Mouse (Mus musculus) MEL (cell line): ENCODE measurements around the gene Galnt6. TPM values are rescaled to one million over a fixed set of nuclear protein-coding genes. Genes with fewer than 3 reads are reported as not detected.

ENCODE experiments used
- DNase-seq: peaks from one replicate; pipeline ENCODE4 v3.0.0; 2011; ENCODE audit warnings: low read depth, low spot score
- H3K27ac ChIP-seq: 2 replicates; pipeline ENCODE4 v1.5.1; 2012; ENCODE audit warnings: low read depth, mild to moderate bottlenecking, control low read depth, low read length, moderate library complexity; ENCODE audit not compliant: control insufficient read depth
- H3K27me3 ChIP-seq, 2 experiments: fragments of 150-350 bp in 1 of 2; sonication (generic) in 1 of 2; 2 replicates each; pipeline ENCODE4 v1.6.1; 2012; ENCODE audit warnings: low read length in 2 of 2, mild to moderate bottlenecking in 2 of 2, improper control_type of control experiment in 1 of 2, moderate library complexity in 1 of 2; ENCODE audit not compliant: insufficient read depth in 2 of 2, control insufficient read depth in 1 of 2
- H3K36me3 ChIP-seq, 2 experiments: 2 replicates each; pipeline ENCODE4 v1.6.1; 2012 to 2014; ENCODE audit warnings: low read length in 2 of 2, improper control_type of control experiment in 1 of 2, inconsistent platforms in 1 of 2, mild to moderate bottlenecking in 1 of 2; ENCODE audit not compliant: insufficient read depth in 2 of 2, control insufficient read depth in 1 of 2
- H3K4me1 ChIP-seq, 2 experiments: fragments of 150-350 bp in 1 of 2; sonication (generic) in 1 of 2; 2 replicates each; pipeline ENCODE4 v1.6.1; 2012; ENCODE audit warnings: low read length in 2 of 2, improper control_type of control experiment in 1 of 2, mild to moderate bottlenecking in 1 of 2; ENCODE audit not compliant: insufficient read depth in 2 of 2, control insufficient read depth in 1 of 2
- H3K4me3 ChIP-seq, 2 experiments: fragments of 150-350 bp in 1 of 2; sonication (generic) in 1 of 2; 2 replicates each; pipeline ENCODE4 v1.5.1; 2012; ENCODE audit warnings: low read depth in 2 of 2, low read length in 2 of 2, mild to moderate bottlenecking in 2 of 2, moderate library complexity in 2 of 2, control low read depth in 1 of 2, improper control_type of control experiment in 1 of 2; ENCODE audit not compliant: control insufficient read depth in 1 of 2, insufficient read depth in 1 of 2
- H3K79me2 ChIP-seq: 2 replicates; pipeline ENCODE4 v1.6.1; 2012; ENCODE audit warnings: mild to moderate bottlenecking, low read length, moderate library complexity; ENCODE audit not compliant: control insufficient read depth, poor library complexity, insufficient read depth
- H3K9ac ChIP-seq: 2 replicates; pipeline ENCODE4 v1.6.1; 2012; ENCODE audit warnings: low read depth, mild to moderate bottlenecking, control low read depth, low read length, moderate library complexity; ENCODE audit not compliant: control insufficient read depth, poor library complexity, severe bottlenecking
- H3K9me3 ChIP-seq: fragments of 150-350 bp; sonication (generic); replicated peaks from 2 replicates; pipeline ENCODE4 v1.6.1; 2012; ENCODE audit warnings: mild to moderate bottlenecking, low read length, improper control_type of control experiment, moderate library complexity; ENCODE audit not compliant: insufficient read depth
- BHLHE40 ChIP-seq: IDR thresholded peaks from 2 replicates; pipeline ENCODE4 v1.6.1; 2012; ENCODE audit warnings: low read depth, mild to moderate bottlenecking, inconsistent platforms, low read length, improper control_type of control experiment, borderline replicate concordance
- CHD1 ChIP-seq: IDR thresholded peaks from 2 replicates; pipeline ENCODE4 v1.6.1; 2012; ENCODE audit warnings: low read depth, mild to moderate bottlenecking, inconsistent platforms, low read length, improper control_type of control experiment
- CHD2 ChIP-seq: IDR thresholded peaks from 2 replicates; pipeline ENCODE4 v1.6.1; 2011; ENCODE audit warnings: low read length, improper control_type of control experiment
- CTCF ChIP-seq, 3 experiments: IDR thresholded peaks in 2 of 3; conservative IDR thresholded peaks in 1 of 3; 2 replicates each; pipeline ENCODE4 v1.5.1; 2011 to 2012; ENCODE audit warnings: low read length in 3 of 3, low read depth in 2 of 3, mild to moderate bottlenecking in 2 of 3, improper control_type of control experiment in 1 of 3, inconsistent platforms in 1 of 3, mixed read lengths in 1 of 3, moderate library complexity in 1 of 3; ENCODE audit not compliant: control insufficient read depth in 1 of 3, insufficient read depth in 1 of 3, poor library complexity in 1 of 3, severe bottlenecking in 1 of 3
- E2F4 ChIP-seq: IDR thresholded peaks from 2 replicates; pipeline ENCODE4 v1.6.1; 2011; ENCODE audit warnings: low read depth, low read length, improper control_type of control experiment, borderline replicate concordance
- ELF1 ChIP-seq: IDR thresholded peaks from 2 replicates; pipeline ENCODE4 v1.6.1; 2014; ENCODE audit warnings: low read depth, mild to moderate bottlenecking, inconsistent platforms, low read length, improper control_type of control experiment, moderate library complexity
- EP300 ChIP-seq, 2 experiments: IDR thresholded peaks; 2 replicates each; pipeline ENCODE4 v1.6.1; 2011; ENCODE audit warnings: improper control_type of control experiment in 2 of 2, low read length in 2 of 2, low read depth in 1 of 2, mild to moderate bottlenecking in 1 of 2
- ETS1 ChIP-seq: IDR thresholded peaks from 2 replicates; pipeline ENCODE4 v1.6.1; 2012; ENCODE audit warnings: low read depth, mild to moderate bottlenecking, inconsistent platforms, low read length, improper control_type of control experiment, moderate library complexity
- GATA1 ChIP-seq: IDR thresholded peaks from 2 replicates; pipeline ENCODE4 v1.6.1; 2011; ENCODE audit warnings: low read depth, low read length, improper control_type of control experiment
- HCFC1 ChIP-seq: IDR thresholded peaks from 2 replicates; pipeline ENCODE4 v1.6.1; 2012; ENCODE audit warnings: low read depth, mild to moderate bottlenecking, inconsistent platforms, low read length, improper control_type of control experiment, moderate library complexity
- JUND ChIP-seq: IDR thresholded peaks from 2 replicates; pipeline ENCODE4 v1.6.1; 2011; ENCODE audit warnings: low read depth, mild to moderate bottlenecking, improper control_type of control experiment, low read length
- KAT2A ChIP-seq: conservative IDR thresholded peaks from 2 replicates; pipeline ENCODE4 v1.6.1; 2012; ENCODE audit warnings: low read depth, low read length, improper control_type of control experiment, inconsistent platforms
- MAFK ChIP-seq: IDR thresholded peaks from 2 replicates; pipeline ENCODE4 v1.6.1; 2011; ENCODE audit warnings: low read depth, mild to moderate bottlenecking, low read length, improper control_type of control experiment, borderline replicate concordance
- MAX ChIP-seq: IDR thresholded peaks from 2 replicates; pipeline ENCODE4 v1.6.1; 2011; ENCODE audit warnings: low read length, improper control_type of control experiment
- MAZ ChIP-seq: IDR thresholded peaks from 2 replicates; pipeline ENCODE4 v1.6.1; 2012; ENCODE audit warnings: low read depth, mild to moderate bottlenecking, inconsistent platforms, low read length, improper control_type of control experiment
- MEF2A ChIP-seq: IDR thresholded peaks from 2 replicates; pipeline ENCODE4 v1.6.1; 2014; ENCODE audit warnings: low read depth, mild to moderate bottlenecking, inconsistent platforms, low read length, improper control_type of control experiment; ENCODE audit not compliant: poor library complexity, insufficient replicate concordance, severe bottlenecking; ENCODE audit errors: extremely low read depth
- MXI1 ChIP-seq: IDR thresholded peaks from 2 replicates; pipeline ENCODE4 v1.6.1; 2011; ENCODE audit warnings: mild to moderate bottlenecking, low read depth, low read length, improper control_type of control experiment
- MYB ChIP-seq: IDR thresholded peaks from 2 replicates; pipeline ENCODE4 v1.6.1; 2011; ENCODE audit warnings: mild to moderate bottlenecking, low read depth, low read length, improper control_type of control experiment
- MYC ChIP-seq: IDR thresholded peaks from 2 replicates; pipeline ENCODE4 v1.6.1; 2011; ENCODE audit warnings: low read depth, mild to moderate bottlenecking, low read length, improper control_type of control experiment, moderate library complexity
- NELFE ChIP-seq: IDR thresholded peaks from 2 replicates; pipeline ENCODE4 v1.6.1; 2011; ENCODE audit warnings: low read depth, low read length, improper control_type of control experiment
- NRF1 ChIP-seq: IDR thresholded peaks from 2 replicates; pipeline ENCODE4 v1.6.1; 2014; ENCODE audit warnings: low read depth, mild to moderate bottlenecking, inconsistent platforms, low read length, improper control_type of control experiment, moderate library complexity; ENCODE audit not compliant: poor library complexity, insufficient read depth, severe bottlenecking
- POLR2A ChIP-seq, 2 experiments: IDR thresholded peaks; 2 replicates each; pipeline ENCODE4 v1.6.1; 2011 to 2012; ENCODE audit warnings: low read length in 2 of 2, mild to moderate bottlenecking in 2 of 2, control low read depth in 1 of 2, improper control_type of control experiment in 1 of 2, low read depth in 1 of 2, moderate library complexity in 1 of 2; ENCODE audit not compliant: control insufficient read depth in 1 of 2, insufficient read depth in 1 of 2, poor library complexity in 1 of 2
- POLR2AphosphoS2 ChIP-seq: IDR thresholded peaks from 2 replicates; pipeline ENCODE4 v1.6.1; 2011; ENCODE audit warnings: low read length, improper control_type of control experiment
- POLR2AphosphoS5 ChIP-seq: IDR thresholded peaks from 2 replicates; pipeline ENCODE4 v1.6.1; 2012; ENCODE audit warnings: low read depth, borderline replicate concordance, mild to moderate bottlenecking, inconsistent platforms, low read length, moderate library complexity, mixed read lengths
- RAD21 ChIP-seq: IDR thresholded peaks from 2 replicates; pipeline ENCODE4 v1.6.1; 2011; ENCODE audit warnings: mild to moderate bottlenecking, low read depth, low read length, improper control_type of control experiment
- RCOR1 ChIP-seq: IDR thresholded peaks from 2 replicates; pipeline ENCODE4 v1.6.1; 2012; ENCODE audit warnings: low read depth, mild to moderate bottlenecking, inconsistent platforms, low read length, improper control_type of control experiment
- SIN3A ChIP-seq: IDR thresholded peaks from 2 replicates; pipeline ENCODE4 v1.6.1; 2012; ENCODE audit warnings: low read length, improper control_type of control experiment, inconsistent platforms
- SMC3 ChIP-seq: IDR thresholded peaks from 2 replicates; pipeline ENCODE4 v1.6.1; 2011; ENCODE audit warnings: low read depth, low read length, improper control_type of control experiment
- TAL1 ChIP-seq: IDR thresholded peaks from 2 replicates; pipeline ENCODE4 v1.6.1; 2012; ENCODE audit warnings: mild to moderate bottlenecking, inconsistent platforms, low read length, moderate library complexity, mixed read lengths
- TBP ChIP-seq: IDR thresholded peaks from 2 replicates; pipeline ENCODE4 v1.8.0; 2011; ENCODE audit warnings: low read depth, low read length, improper control_type of control experiment
- TCF12 ChIP-seq: IDR thresholded peaks from 2 replicates; pipeline ENCODE4 v1.6.1; 2014; ENCODE audit warnings: low read depth, mild to moderate bottlenecking, inconsistent platforms, low read length, improper control_type of control experiment, moderate library complexity
- UBTF ChIP-seq: IDR thresholded peaks from 2 replicates; pipeline ENCODE4 v1.6.1; 2012; ENCODE audit warnings: low read depth, mild to moderate bottlenecking, inconsistent platforms, low read length, improper control_type of control experiment, moderate library complexity, borderline replicate concordance; ENCODE audit not compliant: insufficient read depth
- USF1 ChIP-seq: IDR thresholded peaks from 2 replicates; pipeline ENCODE4 v1.6.1; 2014; ENCODE audit warnings: low read depth, mild to moderate bottlenecking, inconsistent platforms, low read length, improper control_type of control experiment, moderate library complexity
- USF2 ChIP-seq, 2 experiments: IDR thresholded peaks; 2 replicates each; pipeline ENCODE4 v1.6.1; 2011 to 2012; ENCODE audit warnings: improper control_type of control experiment in 2 of 2, low read length in 2 of 2, borderline replicate concordance in 1 of 2, inconsistent platforms in 1 of 2, low read depth in 1 of 2, mild to moderate bottlenecking in 1 of 2; ENCODE audit not compliant: insufficient read depth in 1 of 2
- ZC3H11A ChIP-seq: IDR thresholded peaks from 2 replicates; pipeline ENCODE4 v1.6.1; 2012; ENCODE audit warnings: low read depth, mild to moderate bottlenecking, inconsistent platforms, low read length, improper control_type of control experiment
- ZKSCAN1 ChIP-seq: IDR thresholded peaks from 2 replicates; pipeline ENCODE4 v1.6.1; 2012; ENCODE audit warnings: low read depth, mild to moderate bottlenecking, inconsistent platforms, low read length, improper control_type of control experiment, moderate library complexity
- ZMIZ1 ChIP-seq: IDR thresholded peaks from 2 replicates; pipeline ENCODE4 v1.6.1; 2012; ENCODE audit warnings: low read depth, mild to moderate bottlenecking, inconsistent platforms, low read length, improper control_type of control experiment, moderate library complexity
- ZNF384 ChIP-seq: IDR thresholded peaks from 2 replicates; pipeline ENCODE4 v1.6.1; 2012; ENCODE audit warnings: low read depth, mild to moderate bottlenecking, inconsistent platforms, low read length, improper control_type of control experiment
- polyA plus RNA-seq, 2 experiments: library from polyadenylated mRNA; stranded (reverse) in 1 of 2; unstranded in 1 of 2; fragments of >175 nt in 1 of 2; fragments of >200 nt in 1 of 2; gene quantifications; 2 replicates each; pipeline versions ENCODE4 v1.2.1 to v1.2.4; 2012; ENCODE audit warnings: low replicate concordance in 2 of 2, low read depth in 1 of 2; ENCODE audit not compliant: insufficient read length in 2 of 2, insufficient read depth in 1 of 2, missing spikeins in 1 of 2
- total RNA-seq: library from RNA; depleted of rRNA; stranded (reverse); fragments of 300-350 nt; gene quantifications from 2 replicates; pipeline ENCODE4 v1.2.3, GENCODE M21; 2012

Galnt6 gene
- total and polyA plus RNA-seq, 3 experiments: 16.1 to 17.0 TPM; not detected in 1

GRCm38 (mm10) chr15:100732580-100732979 is 3.4 kb upstream of the Galnt6 start:
- Histone ChIP-seq H3K27me3 (no peaks in the 10 kb centered on the region), H3K36me3 (peaks cover 0 to 20% of the 10 kb centered on the region in 2 experiments; a peak in 2 of 4 replicates), H3K9ac (no peak overlapping the region), H3K79me2 (peaks cover 1% of the 10 kb centered on the region), H3K9me3 (no peaks in the 10 kb centered on the region), H3K27ac (no peak overlapping the region), H3K4me3 (no peak overlapping the region), H3K4me1 (peaks cover 24 to 41% of the 10 kb centered on the region in 2 experiments)
- peak; percentile 52 for DNase-seq
- peak in 1 of 2 experiments; percentile 45; a peak in 2 of 4 replicates for TF ChIP-seq EP300 (IDR thresholded peaks at IDR 0.05; ENCODE audit: low read depth in 1 of 2, low read length in 2 of 2)
- no peak for TF ChIP-seq ZC3H11A
- no peak for TF ChIP-seq UBTF
- no peak for TF ChIP-seq RAD21
- TF ChIP-seq ZNF384: peak; percentile 83
- no peak for TF ChIP-seq ZMIZ1
- no peak for TF ChIP-seq MEF2A
- TF ChIP-seq MXI1: no peak
- TF ChIP-seq GATA1: 0 out of 2 replicates have a peak, but pooled peaks have one; percentile 16
- no peak for TF ChIP-seq JUND
- TF ChIP-seq NRF1: no peak
- no peak for TF ChIP-seq POLR2A (IDR thresholded peaks at IDR 0.05; ENCODE audit: control insufficient read depth in 1 of 2, insufficient read depth in 1 of 2, low read depth in 1 of 2, low read length in 2 of 2, poor library complexity in 1 of 2)
- TF ChIP-seq POLR2AphosphoS2: no peak
- no peak for TF ChIP-seq SMC3
- TF ChIP-seq BHLHE40: peak; percentile 45; the same call in 1 of the 2 replicates
- peak; percentile 64; the same call in 1 of the 2 replicates for TF ChIP-seq ETS1
- TF ChIP-seq E2F4: no peak
- no peak for TF ChIP-seq RCOR1
- no peak for TF ChIP-seq MAZ
- no peak for TF ChIP-seq MAFK
- TF ChIP-seq MAX: no peak
- no peak for TF ChIP-seq USF1
- TF ChIP-seq TBP: no peak
- no peak for TF ChIP-seq USF2 (IDR thresholded peaks at IDR 0.05; ENCODE audit: borderline replicate concordance in 1 of 2, insufficient read depth in 1 of 2, low read depth in 1 of 2, low read length in 2 of 2)
- no peak for TF ChIP-seq CHD1
- TF ChIP-seq MYB: no peak
- 0 out of 2 replicates have a peak, but pooled peaks have one; percentile 39 for TF ChIP-seq ELF1
- no peak for TF ChIP-seq POLR2AphosphoS5
- no peak for TF ChIP-seq KAT2A
- TF ChIP-seq CHD2: no peak
- TF ChIP-seq MYC: no peak
- TF ChIP-seq NELFE: no peak
- no peak for TF ChIP-seq CTCF (IDR thresholded peaks at IDR 0.05 in 2 of 3, conservative IDR thresholded peaks at IDR 0.05 in 1 of 3; ENCODE audit: control insufficient read depth in 1 of 3, insufficient read depth in 1 of 3, low read depth in 2 of 3, low read length in 3 of 3, poor library complexity in 1 of 3, severe bottlenecking in 1 of 3)
- no peak for TF ChIP-seq ZKSCAN1
- no peak for TF ChIP-seq SIN3A
- 0 out of 2 replicates have a peak, but pooled peaks have one; percentile 35 for TF ChIP-seq TCF12
- TF ChIP-seq TAL1: peak; percentile 50
- TF ChIP-seq HCFC1: no peak
